Mouse (Mus musculus) ES-E14 (cell line): Measurements from ENCODE around the gene Fscn2.

Source experiments
- HCFC1 ChIP-seq: IDR thresholded peaks from 2 replicates; pipeline ENCODE4 v1.6.1; 2012; ENCODE audit warnings: low read length, inconsistent platforms, borderline replicate concordance; ENCODE audit not compliant: insufficient read depth
- ZNF384 ChIP-seq: IDR thresholded peaks from 2 replicates; pipeline ENCODE4 v1.6.1; 2012; ENCODE audit warnings: low read depth, low read length, inconsistent platforms

- no peak for TF ChIP-seq HCFC1
- no peak for TF ChIP-seq ZNF384
These were observed 14.0 kb upstream of the Fscn2 start for GRCm38 (mm10) chr11:120347301-120347700.
